ENCODE assay signal across 24 mouse cellular contexts in genomic region chr2:5631676-5632354, GRCm38 (mm10).
DNase-seq lines count a peak whose midpoint lies in the region; ATAC-seq and TF ChIP-seq lines count a peak whose summit lies in the region.
"Had no signal": no experiment of that assay in that cellular context is flagged by ENCODE, and none has a peak within 500 bp of the region (broad histone marks: within the 10 kb centered on the region; RNA-seq: fewer than 3 reads in every experiment).

No protein-coding gene starts in this region.

- TF ChIP-seq POLR2A in MEL (IDR thresholded peaks at IDR 0.05; ENCODE audit: control insufficient read depth in 1 of 2, insufficient read depth in 1 of 2, low read depth in 1 of 2, low read length in 2 of 2, poor library complexity in 1 of 2) (0 out of 4 replicates have a peak, but pooled peaks of 1 of the 2 experiments have one; percentile 11), myocyte (IDR thresholded peaks at IDR 0.05; ENCODE audit: insufficient read length, low read depth) (no peak)

- H3K9ac ChIP-seq in kidney, postnatal 0 days (ENCODE audit: low read depth, low read length) = no peak overlapping the region
- peak overlapping the region; percentile 47 for H3K9ac ChIP-seq in MEL (ENCODE audit: control insufficient read depth, low read depth, low read length, poor library complexity, severe bottlenecking)
- H3K9ac ChIP-seq: embryonic facial prominence, embryonic 12.5 days; forebrain, embryonic 15.5 days; heart, embryonic 15.5 days had no signal

- TF ChIP-seq RAD21 in MEL (IDR thresholded peaks at IDR 0.05; ENCODE audit: low read depth, low read length) = no peak

- WGBS in kidney, postnatal 0 days = 48% methylated on average over 11 of the region's 11 CpGs

- peak; percentile 63 for DNase-seq in heart, adult 11 months
- DNase-seq in heart, postnatal 4 days = no peak
- DNase-seq in kidney, postnatal 0 days (ENCODE audit: low spot score) = peak; percentile 86
- no peak for DNase-seq in kidney, adult 9 months
- DNase-seq in MEL (ENCODE audit: low read depth, low spot score) = peak; percentile 54
- DNase-seq in thymus, postnatal 25 days = no peak
- DNase-seq: adrenal gland, postnatal 14 days; B cell, adult 2 months; cerebellum, adult 11-12 months; cerebellum, adult 9-10 months; cerebellum, postnatal 25 days; gastrocnemius, postnatal 36 days; heart, adult 2 months; heart, postnatal 14 days had no signal

- H3ac ChIP-seq in myocyte (ENCODE audit: control insufficient read depth, insufficient read length) = no peak overlapping the region

- no peak overlapping the region for H3K4me3 ChIP-seq in kidney, postnatal 0 days (replicated peaks; ENCODE audit: low read depth, low read length)
- peak overlapping the region; percentile 13 to 42; a peak in 3 of 4 replicates for H3K4me3 ChIP-seq in MEL (ENCODE audit: control insufficient read depth in 1 of 2, insufficient read depth in 1 of 2, low read depth in 2 of 2, low read length in 2 of 2)
- no peak overlapping the region for H3K4me3 ChIP-seq in myocyte
- H3K4me3 ChIP-seq: embryonic facial prominence, embryonic 12.5 days; forebrain, embryonic 15.5 days; heart, adult 2 months; heart, embryonic 15.5 days; hindbrain, embryonic 10.5 days had no signal

- H3K4me2 ChIP-seq in kidney, postnatal 0 days (ENCODE audit: low read length) = no peak overlapping the region
- peak overlapping the region; percentile 49 for H3K4me2 ChIP-seq in myocyte (ENCODE audit: low read depth)
- H3K4me2 ChIP-seq: embryonic facial prominence, embryonic 12.5 days; forebrain, embryonic 15.5 days; heart, embryonic 11.5 days; heart, embryonic 15.5 days had no signal

- H3K4me1 ChIP-seq in kidney, postnatal 0 days (replicated peaks; ENCODE audit: insufficient read depth, low read length) = no peaks in the 10 kb centered on the region
- peaks cover 17 to 23% of the 10 kb centered on the region in 2 experiments for H3K4me1 ChIP-seq in MEL (ENCODE audit: control insufficient read depth in 1 of 2, insufficient read depth in 2 of 2, low read length in 2 of 2)
- H3K4me1 ChIP-seq: embryonic facial prominence, embryonic 12.5 days; heart, embryonic 15.5 days; hindbrain, embryonic 10.5 days had no signal

- no peaks in the 10 kb centered on the region for H3K9me3 ChIP-seq in kidney, postnatal 0 days (replicated peaks; ENCODE audit: low read length)
- H3K9me3 ChIP-seq in MEL (replicated peaks; ENCODE audit: insufficient read depth, low read length) = no peaks in the 10 kb centered on the region
- H3K9me3 ChIP-seq: embryonic facial prominence, embryonic 12.5 days; forebrain, embryonic 15.5 days; G1E; heart, embryonic 15.5 days; hindbrain, embryonic 10.5 days had no signal

- H3K27ac ChIP-seq in kidney, postnatal 0 days = 0 out of 2 replicates have a peak overlapping the region, but pooled peaks have one; percentile 37
- H3K27ac ChIP-seq in MEL (ENCODE audit: control insufficient read depth, low read depth, low read length) = peak overlapping the region; percentile 77
- H3K27ac ChIP-seq: embryonic facial prominence, embryonic 12.5 days; forebrain, embryonic 15.5 days; heart, adult 2 months; heart, embryonic 15.5 days; hindbrain, embryonic 10.5 days had no signal

- no peak for TF ChIP-seq CTCF in kidney, postnatal 0 days (IDR thresholded peaks at IDR 0.05; ENCODE audit: low read depth)
- TF ChIP-seq CTCF in MEL (IDR thresholded peaks at IDR 0.05 in 2 of 3, conservative IDR thresholded peaks at IDR 0.05 in 1 of 3; ENCODE audit: control insufficient read depth in 1 of 3, insufficient read depth in 1 of 3, low read depth in 2 of 3, low read length in 3 of 3, poor library complexity in 1 of 3, severe bottlenecking in 1 of 3) = no peak

- TF ChIP-seq EP300 in MEL (IDR thresholded peaks at IDR 0.05; ENCODE audit: low read depth in 1 of 2, low read length in 2 of 2) = no peak

- H3K79me2 ChIP-seq in MEL (ENCODE audit: control insufficient read depth, insufficient read depth, low read length, poor library complexity) (peaks cover 1% of the 10 kb centered on the region; the same call in 1 of the 2 replicates), myocyte (ENCODE audit: control insufficient read depth, insufficient read depth) (no peaks in the 10 kb centered on the region)

- H3K27me3 ChIP-seq in kidney, postnatal 0 days (ENCODE audit: insufficient read depth, low read length) = no peaks in the 10 kb centered on the region
- H3K27me3 ChIP-seq in MEL (ENCODE audit: control insufficient read depth in 1 of 2, insufficient read depth in 2 of 2, low read length in 2 of 2) = no peaks in the 10 kb centered on the region
- H3K27me3 ChIP-seq in myocyte (ENCODE audit: control insufficient read depth, insufficient read depth, insufficient read length) = no peaks in the 10 kb centered on the region
- H3K27me3 ChIP-seq: embryonic facial prominence, embryonic 12.5 days; forebrain, embryonic 15.5 days; heart, embryonic 15.5 days had no signal

- no peaks in the 10 kb centered on the region for H3K36me3 ChIP-seq in kidney, postnatal 0 days (ENCODE audit: insufficient read depth, low read length)
- peaks cover 0 to 26% of the 10 kb centered on the region in 2 experiments; a peak in 2 of 4 replicates for H3K36me3 ChIP-seq in MEL (ENCODE audit: control insufficient read depth in 1 of 2, insufficient read depth in 2 of 2, low read length in 2 of 2)
- H3K36me3 ChIP-seq in myocyte (ENCODE audit: control insufficient read depth, insufficient read depth) = no peaks in the 10 kb centered on the region
- H3K36me3 ChIP-seq: embryonic facial prominence, embryonic 12.5 days; forebrain, embryonic 15.5 days; G1E; heart, embryonic 15.5 days; hindbrain, embryonic 10.5 days had no signal

- no peak for ATAC-seq in kidney, postnatal 0 days (replicated peaks; ENCODE audit: low FRiP score, low read depth)
- ATAC-seq: activated CD4-positive, CD25-positive, alpha-beta regulatory T cell, adult 4 months; CD4-positive, CD25-positive, alpha-beta regulatory T cell, adult 4 months; forebrain, embryonic 15.5 days; Patski had no signal

TF ChIP-seq in MEL, 35 proteins besides CTCF, POLR2A, EP300 and RAD21:
- TF ChIP-seq KAT2A (conservative IDR thresholded peaks at IDR 0.05; ENCODE audit: low read depth, low read length) (no peak), MEF2A (IDR thresholded peaks at IDR 0.05; ENCODE audit: extremely low read depth, insufficient replicate concordance, low read depth, low read length, poor library complexity, severe bottlenecking) (no peak), GATA1 (IDR thresholded peaks at IDR 0.05; ENCODE audit: low read depth, low read length) (peak; percentile 11; the same call in 1 of the 2 replicates), RCOR1 (IDR thresholded peaks at IDR 0.05; ENCODE audit: low read depth, low read length) (no peak), POLR2AphosphoS2 (IDR thresholded peaks at IDR 0.05; ENCODE audit: low read length) (no peak), MYB (IDR thresholded peaks at IDR 0.05; ENCODE audit: low read depth, low read length) (no peak), ELF1 (IDR thresholded peaks at IDR 0.05; ENCODE audit: low read depth, low read length) (0 out of 2 replicates have a peak, but pooled peaks have one; percentile 14), UBTF (IDR thresholded peaks at IDR 0.05; ENCODE audit: borderline replicate concordance, insufficient read depth, low read depth, low read length) (no peak)

TF ChIP-seq in myocyte, 11 proteins besides CTCF, POLR2A, EP300 and RAD21:
- TF ChIP-seq CEBPB (IDR thresholded peaks at IDR 0.05; ENCODE audit: insufficient read depth, poor library complexity, severe bottlenecking) = no peak
- TF ChIP-seq MYOG (IDR thresholded peaks at IDR 0.05; ENCODE audit: control insufficient read depth in 1 of 3, insufficient read depth in 1 of 3, insufficient read length in 2 of 3, low read depth in 2 of 3) = no peak
- no peak for TF ChIP-seq USF1 (IDR thresholded peaks at IDR 0.05; ENCODE audit: low read depth)
- no peak for TF ChIP-seq E2F4 (IDR thresholded peaks at IDR 0.05; ENCODE audit: insufficient read depth)
- TF ChIP-seq MAX (IDR thresholded peaks at IDR 0.05; ENCODE audit: low read depth) = no peak
- TF ChIP-seq TCF12 (IDR thresholded peaks at IDR 0.05; ENCODE audit: insufficient read depth, poor library complexity, severe bottlenecking) = no peak
- no peak for TF ChIP-seq POLR2AphosphoS2 (IDR thresholded peaks at IDR 0.05; ENCODE audit: insufficient read length, low read depth)
- no peak for TF ChIP-seq MYOD1 (IDR thresholded peaks at IDR 0.05; ENCODE audit: control insufficient read depth in 1 of 3, insufficient read length in 2 of 3, low read depth in 2 of 3)
- no peak for TF ChIP-seq REST (IDR thresholded peaks at IDR 0.05; ENCODE audit: insufficient read depth, insufficient read length)
- TF ChIP-seq TCF3 (IDR thresholded peaks at IDR 0.05; ENCODE audit: insufficient read length, low read depth) = no peak
- no peak for TF ChIP-seq SRF (IDR thresholded peaks at IDR 0.05; ENCODE audit: control insufficient read depth, insufficient read length, low read depth)

Comparison
In these comparisons a context has a peak if more than half of its experiments do, and no peak if none do; other contexts are left out.
1. DNase-seq: peak in heart, adult 11 months (single experiment), kidney, postnatal 0 days (single experiment) and MEL (single experiment); none in heart, postnatal 4 days (single experiment), kidney, adult 9 months (single experiment) and thymus, postnatal 25 days (single experiment).
2. H3K4me3 ChIP-seq: peak in MEL (2 of 2); none in kidney, postnatal 0 days (single experiment) and myocyte (single experiment).